21 mouse cellular contexts compared by ENCODE assay signal in genomic region chr1:153700448-153701063, GRCm38 (mm10). TPM values are rescaled to one million over a fixed set of nuclear protein-coding genes. Genes with fewer than 3 reads are reported as not detected.
A peak's percentile ranks its signal among the peaks of the same experiment; 100 is the strongest.
DNase-seq lines count a peak whose midpoint lies in the region; ATAC-seq and TF ChIP-seq lines count a peak whose summit lies in the region.
"Had no signal": no experiment of that assay in that cellular context is flagged by ENCODE, and none has a peak within 500 bp of the region (broad histone marks: within the 10 kb centered on the region; RNA-seq: fewer than 3 reads in every experiment).

No protein-coding gene starts in this region.

- H3K4me3 ChIP-seq in limb, embryonic 14.5 days (replicated peaks; ENCODE audit: low read length): no peak overlapping the region
- H3K4me3 ChIP-seq: embryonic facial prominence, embryonic 15.5 days; heart, embryonic 12.5 days; limb, embryonic 12.5 days; liver, embryonic 15.5 days; midbrain, embryonic 12.5 days; stomach, embryonic 15.5 days had no signal

- H3K4me1 ChIP-seq in limb, embryonic 14.5 days (ENCODE audit: control insufficient read depth, insufficient read depth, low read length): peaks cover 60% of the 10 kb centered on the region
- H3K4me1 ChIP-seq: liver, embryonic 15.5 days had no signal

- H3K9ac ChIP-seq in limb, embryonic 14.5 days (ENCODE audit: low read depth, low read length, severe bottlenecking): no peak overlapping the region
- H3K9ac ChIP-seq: embryonic facial prominence, embryonic 15.5 days; heart, embryonic 12.5 days; limb, embryonic 12.5 days; liver, embryonic 15.5 days; midbrain, embryonic 12.5 days; stomach, embryonic 15.5 days had no signal

- TF ChIP-seq POLR2A in limb, embryonic 14.5 days (IDR thresholded peaks at IDR 0.05; ENCODE audit: borderline replicate concordance, extremely low read depth, insufficient read depth, insufficient read length): no peak

- peak; percentile 12 for DNase-seq in lung, postnatal 36 days
- no peak for DNase-seq in lung, postnatal 10 days
- DNase-seq in T-cell, adult 2 months (ENCODE audit: low spot score): peak; percentile 41
- peak; percentile 58 for DNase-seq in limb, embryonic 14.5 days (ENCODE audit: low spot score)
- DNase-seq in thymus, postnatal 36 days: peak; percentile 18 to 24
- DNase-seq in right cerebral cortex, adult 2 months (ENCODE audit: low spot score in 2 of 2): no peak
- DNase-seq in spleen, postnatal 14 days (ENCODE audit: low spot score in 2 of 2): no peak
- DNase-seq: cerebellum, adult 9-10 months; kidney, adult 2 months; kidney, postnatal 25 days; lung, postnatal 14 days; right cerebral cortex, postnatal 4 days had no signal

- no peak overlapping the region for H3K4me2 ChIP-seq in limb, embryonic 14.5 days (replicated peaks; ENCODE audit: low read depth, low read length, severe bottlenecking)
- H3K4me2 ChIP-seq: embryonic facial prominence, embryonic 15.5 days; heart, embryonic 12.5 days; limb, embryonic 12.5 days; liver, embryonic 15.5 days; midbrain, embryonic 12.5 days; stomach, embryonic 15.5 days had no signal

- no peak for ATAC-seq in limb, embryonic 14.5 days (ENCODE audit: low FRiP score, low read depth)
- ATAC-seq: forebrain, embryonic 14.5 days; hindbrain, embryonic 16.5 days had no signal

- no peaks in the 10 kb centered on the region for H3K36me3 ChIP-seq in limb, embryonic 14.5 days (ENCODE audit: control insufficient read depth, insufficient read depth, low read length)
- H3K36me3 ChIP-seq: embryonic facial prominence, embryonic 15.5 days; G1E; heart, embryonic 12.5 days; limb, embryonic 12.5 days; liver, embryonic 15.5 days; midbrain, embryonic 12.5 days; stomach, embryonic 15.5 days had no signal

- no peaks in the 10 kb centered on the region for H3K27me3 ChIP-seq in limb, embryonic 14.5 days (ENCODE audit: control insufficient read depth, insufficient read depth, low read length)
- H3K27me3 ChIP-seq: embryonic facial prominence, embryonic 15.5 days; limb, embryonic 12.5 days; liver, embryonic 15.5 days; midbrain, embryonic 12.5 days; stomach, embryonic 15.5 days had no signal

- H3K27ac ChIP-seq in limb, embryonic 14.5 days (replicated peaks; ENCODE audit: low read depth, low read length): no peak overlapping the region
- H3K27ac ChIP-seq: embryonic facial prominence, embryonic 15.5 days; liver, embryonic 15.5 days; midbrain, embryonic 12.5 days; stomach, embryonic 15.5 days had no signal

- WGBS in limb, embryonic 14.5 days: 75% methylated on average over 11 of the region's 11 CpGs

- H3K9me3 ChIP-seq in limb, embryonic 14.5 days (ENCODE audit: control insufficient read depth, low read length): no peaks in the 10 kb centered on the region
- H3K9me3 ChIP-seq: embryonic facial prominence, embryonic 15.5 days; G1E; heart, embryonic 12.5 days; limb, embryonic 12.5 days; liver, embryonic 15.5 days; midbrain, embryonic 12.5 days; stomach, embryonic 15.5 days had no signal

RNA-seq across cellular contexts. Expression of gene Rgs16, which starts 39.6 kb away (rescaled TPM):
- 21.9 and 22.6 TPM in 2 replicates for polyA plus RNA-seq in limb, embryonic 14.5 days (2012; rRNA removed)
- 6.4 and 8.5 TPM in 2 replicates for polyA plus RNA-seq in limb, embryonic 14.5 days (2014; fragmentation: Nextera tagmentation; extraction: Ambion mirVana)
- polyA plus RNA-seq: G1E had no signal

RNA-seq across cellular contexts. Expression of gene Rgs8, which starts 47.7 kb away (rescaled TPM):
- 1.9 and 2.3 TPM in 2 replicates for polyA plus RNA-seq in limb, embryonic 14.5 days (2012; rRNA removed)
- 1.1 and 1.3 TPM in 2 replicates for polyA plus RNA-seq in limb, embryonic 14.5 days (2014; fragmentation: Nextera tagmentation; extraction: Ambion mirVana)
- polyA plus RNA-seq: G1E had no signal

RNA-seq across cellular contexts. Expression of gene Rnasel, which starts 48.7 kb away (rescaled TPM):
- polyA plus RNA-seq in limb, embryonic 14.5 days (2012; rRNA removed): 19.4 and 23.5 TPM in 2 replicates
- polyA plus RNA-seq in limb, embryonic 14.5 days (2014; fragmentation: Nextera tagmentation; extraction: Ambion mirVana): 10.0 and 14.1 TPM in 2 replicates

Comparison
In these comparisons a context has a peak if more than half of its experiments do, and no peak if none do; other contexts are left out.
1. DNase-seq: peak in lung, postnatal 36 days (single experiment), T-cell, adult 2 months (single experiment), limb, embryonic 14.5 days (single experiment) and thymus, postnatal 36 days (2 of 2); none in lung, postnatal 10 days (single experiment), right cerebral cortex, adult 2 months (0 of 2) and spleen, postnatal 14 days (0 of 2).